Mouse (Mus musculus) heart, embryonic 15.5 days (tissue): Measurements from ENCODE around the gene 6820408C15Rik. TPM values are rescaled to one million over a fixed set of nuclear protein-coding genes. Genes with fewer than 3 reads are reported as not detected.
A peak's percentile ranks its signal among the peaks of the same experiment; 100 is the strongest.

ENCODE experiments used
- ATAC-seq: fragments of 200-750 bp; cut with Nextera tagmentation; replicated peaks from 2 replicates; pipeline ENCODE4 v1.8.0; 2017; ENCODE audit warnings: low read depth, moderate TSS enrichment; ENCODE audit not compliant: insufficient number of reproducible peaks, insufficient read depth, low FRiP score
- H3K27ac ChIP-seq: fragments of 300-500 bp; sonication (generic); 2 replicates; pipeline ENCODE4 v1.5.1; 2015; ENCODE audit warnings: mild to moderate bottlenecking, inconsistent platforms
- H3K27me3 ChIP-seq: fragments of 300-500 bp; sonication (generic); 2 replicates; pipeline ENCODE4 v1.6.1; 2015; ENCODE audit warnings: inconsistent platforms
- H3K36me3 ChIP-seq: fragments of 300-500 bp; sonication (generic); 2 replicates; pipeline ENCODE4 v1.6.1; 2015; ENCODE audit warnings: mild to moderate bottlenecking, inconsistent platforms
- H3K4me1 ChIP-seq: fragments of 300-500 bp; sonication (generic); replicated peaks from 2 replicates; pipeline ENCODE4 v1.6.1; 2015; ENCODE audit warnings: inconsistent platforms
- H3K4me2 ChIP-seq: fragments of 300-500 bp; sonication (generic); 2 replicates; pipeline ENCODE4 v1.6.1; 2015; ENCODE audit warnings: inconsistent platforms, mild to moderate bottlenecking, moderate library complexity
- H3K4me3 ChIP-seq: fragments of 300-500 bp; sonication (generic); 2 replicates; pipeline ENCODE4 v1.5.1; 2015; ENCODE audit warnings: mild to moderate bottlenecking, inconsistent platforms
- H3K9ac ChIP-seq: fragments of 300-500 bp; sonication (generic); 2 replicates; pipeline ENCODE4 v1.6.1; 2015; ENCODE audit warnings: mild to moderate bottlenecking, inconsistent platforms
- H3K9me3 ChIP-seq: fragments of 300-500 bp; sonication (generic); replicated peaks from 2 replicates; pipeline ENCODE4 v1.6.1; 2016; ENCODE audit warnings: inconsistent platforms
- WGBS: fragments of 180-500 bp; shearing (Covaris S2); methylation state at CpG from one replicate; pipeline ENCODE4 v1.1.7; 2015; ENCODE audit warnings: mixed read lengths; 5-methylcytosine and 5-hydroxymethylcytosine counted together
- polyA plus RNA-seq: library from polyadenylated mRNA; unstranded; fragments of >200 nt; fragmentation: Nextera tagmentation; extraction: Ambion mirVana; gene quantifications from 2 replicates; pipeline ENCODE4 v1.2.1, GENCODE M21; 2015

The 6820408C15Rik gene
- polyA plus RNA-seq, result 2.0 and 2.4 TPM in 2 replicates

GRCm38 (mm10) chr2:152415287-152415686, at the start of gene 6820408C15Rik:
6820408C15Rik (plus strand) TSS chr2:152415587.
- no peaks in the 10 kb centered on the region for H3K9me3 ChIP-seq
- ATAC-seq, result no peak
- no peaks in the 10 kb centered on the region for H3K27me3 ChIP-seq
- no peaks in the 10 kb centered on the region for H3K36me3 ChIP-seq
- peak within 1 kb of the TSS; percentile 70 for H3K4me2 ChIP-seq
- peak within 1 kb of the TSS; percentile 98 for H3K27ac ChIP-seq
- WGBS, result 18% methylated on average over 4 of the region's 4 CpGs
- H3K9ac ChIP-seq, result peak within 1 kb of the TSS; percentile 92
- H3K4me1 ChIP-seq, result peaks cover 30% of the 10 kb centered on the region
- peak within 1 kb of the TSS; percentile 80 for H3K4me3 ChIP-seq

- 62% methylated on average over 5 of the region's 5 CpGs for WGBS
- Histone ChIP-seq H3K9me3 (no peaks in the 10 kb centered on the region), H3K9ac (no peak overlapping the region), H3K4me3 (no peak overlapping the region), H3K36me3 (no peaks in the 10 kb centered on the region), H3K27me3 (0 out of 2 replicates have a peak, but pooled peaks cover 5% of the 10 kb centered on the region), H3K4me1 (peaks cover 8% of the 10 kb centered on the region), H3K4me2 (no peak overlapping the region), H3K27ac (no peak overlapping the region)
- ATAC-seq, result no peak
Observed at GRCm38 (mm10) chr2:152367917-152368316, 47.5 kb upstream of the 6820408C15Rik start.

GRCm38 (mm10) chr2:152368532-152369140, 46.8 kb upstream of the 6820408C15Rik start:
- ATAC-seq, result 0 out of 2 replicates have a peak, but pooled peaks have one; percentile 36
- Histone ChIP-seq H3K27ac (no peak overlapping the region), H3K4me3 (no peak overlapping the region), H3K36me3 (no peaks in the 10 kb centered on the region), H3K9me3 (no peaks in the 10 kb centered on the region), H3K27me3 (0 out of 2 replicates have a peak, but pooled peaks cover 5% of the 10 kb centered on the region), H3K4me1 (peaks cover 5% of the 10 kb centered on the region), H3K9ac (no peak overlapping the region), H3K4me2 (peak overlapping the region; percentile 35; the same call in 1 of the 2 replicates)
- WGBS, result 26% methylated on average over 14 of the region's 14 CpGs

- Histone ChIP-seq H3K9ac (no peak overlapping the region), H3K4me2 (no peak overlapping the region), H3K9me3 (no peaks in the 10 kb centered on the region), H3K4me3 (no peak overlapping the region), H3K27ac (no peak overlapping the region), H3K4me1 (peaks cover 14% of the 10 kb centered on the region), H3K36me3 (no peaks in the 10 kb centered on the region), H3K27me3 (peaks cover 29% of the 10 kb centered on the region)
- ATAC-seq, result no peak
- 72% methylated on average over 7 of the region's 7 CpGs for WGBS
Observed at GRCm38 (mm10) chr2:152372104-152372503, 43.3 kb upstream of the 6820408C15Rik start.

GRCm38 (mm10) chr2:152372661-152373060, 42.7 kb upstream of the 6820408C15Rik start:
- no peak for ATAC-seq
- H3K27me3 ChIP-seq, result peaks cover 32% of the 10 kb centered on the region
- WGBS, result 66% methylated on average over 4 of the region's 4 CpGs

GRCm38 (mm10) chr2:152373547-152373946, 41.8 kb upstream of the 6820408C15Rik start:
- H3K9ac ChIP-seq, result no peak overlapping the region
- no peaks in the 10 kb centered on the region for H3K9me3 ChIP-seq
- H3K4me2 ChIP-seq, result no peak overlapping the region
- ATAC-seq, result no peak
- 83% methylated on average over 9 of the region's 9 CpGs for WGBS
- H3K27me3 ChIP-seq, result peaks cover 32% of the 10 kb centered on the region
- no peak overlapping the region for H3K4me3 ChIP-seq
- no peaks in the 10 kb centered on the region for H3K36me3 ChIP-seq
- H3K4me1 ChIP-seq, result peaks cover 14% of the 10 kb centered on the region
- no peak overlapping the region for H3K27ac ChIP-seq

More at GRCm38 (mm10) chr2:152372661-152373060, 42.7 kb upstream of the 6820408C15Rik start:
- no peak overlapping the region for H3K4me2 ChIP-seq
- H3K4me1 ChIP-seq, result peaks cover 14% of the 10 kb centered on the region
- H3K27ac ChIP-seq, result no peak overlapping the region
- no peak overlapping the region for H3K9ac ChIP-seq
- no peaks in the 10 kb centered on the region for H3K9me3 ChIP-seq
- no peaks in the 10 kb centered on the region for H3K36me3 ChIP-seq
- no peak overlapping the region for H3K4me3 ChIP-seq

- H3K4me3 ChIP-seq, result no peak overlapping the region
- peaks cover 27% of the 10 kb centered on the region for H3K27me3 ChIP-seq
- peak overlapping the region; percentile 25; the same call in 1 of the 2 replicates for H3K9ac ChIP-seq
- H3K36me3 ChIP-seq, result no peaks in the 10 kb centered on the region
- H3K4me2 ChIP-seq, result peak overlapping the region; percentile 42
- H3K27ac ChIP-seq, result no peak overlapping the region
- H3K4me1 ChIP-seq, result peaks cover 14% of the 10 kb centered on the region
- ATAC-seq, result 0 out of 2 replicates have a peak, but pooled peaks have one; percentile 38
- WGBS, result 11% methylated on average over 21 of the region's 21 CpGs
- H3K9me3 ChIP-seq, result no peaks in the 10 kb centered on the region
Observed at GRCm38 (mm10) chr2:152375652-152376344, 39.6 kb upstream of the 6820408C15Rik start.

GRCm38 (mm10) chr2:152376345-152376741, 39.0 kb upstream of the 6820408C15Rik start, which contains the start of gene Nrsn2:
Nrsn2 (minus strand) TSS chr2:152376638.
- ATAC-seq, result no peak
- Histone ChIP-seq H3K36me3 (no peaks in the 10 kb centered on the region), H3K4me3 (peak within 1 kb of the TSS; percentile 7; the same call in 1 of the 2 replicates), H3K4me2 (peak within 1 kb of the TSS; percentile 42), H3K4me1 (peaks cover 14% of the 10 kb centered on the region), H3K9ac (peak within 1 kb of the TSS; percentile 25; the same call in 1 of the 2 replicates), H3K9me3 (no peaks in the 10 kb centered on the region), H3K27me3 (peaks cover 27% of the 10 kb centered on the region), H3K27ac (no peak within 1 kb of the TSS)
- 5% methylated on average over 16 of the region's 16 CpGs for WGBS

- H3K4me2 ChIP-seq, result no peak overlapping the region
- H3K36me3 ChIP-seq, result no peaks in the 10 kb centered on the region
- H3K9me3 ChIP-seq, result no peaks in the 10 kb centered on the region
- no peak overlapping the region for H3K4me3 ChIP-seq
- no peaks in the 10 kb centered on the region; the same call in 1 of the 2 replicates for H3K4me1 ChIP-seq
- no peak overlapping the region for H3K27ac ChIP-seq
- no peaks in the 10 kb centered on the region for H3K27me3 ChIP-seq
- no peak for ATAC-seq
- H3K9ac ChIP-seq, result no peak overlapping the region
- 84% methylated on average over 4 of the region's 4 CpGs for WGBS
Observed at GRCm38 (mm10) chr2:152384191-152384590, 31.2 kb upstream of the 6820408C15Rik start.

GRCm38 (mm10) chr2:152392786-152393185, 22.6 kb upstream of the 6820408C15Rik start:
- H3K9me3 ChIP-seq, result no peaks in the 10 kb centered on the region
- H3K4me3 ChIP-seq, result no peak overlapping the region
- ATAC-seq, result no peak
- H3K27me3 ChIP-seq, result no peaks in the 10 kb centered on the region
- peaks cover 29% of the 10 kb centered on the region for H3K4me1 ChIP-seq
- H3K36me3 ChIP-seq, result 0 out of 2 replicates have a peak, but pooled peaks cover 4% of the 10 kb centered on the region
- WGBS, result 16% methylated on average over 3 of the region's 3 CpGs
- H3K27ac ChIP-seq, result no peak overlapping the region
- no peak overlapping the region for H3K4me2 ChIP-seq
- H3K9ac ChIP-seq, result no peak overlapping the region

GRCm38 (mm10) chr2:152393225-152394017, 22.0 kb upstream of the 6820408C15Rik start:
- H3K27ac ChIP-seq, result peak overlapping the region; percentile 100
- H3K4me3 ChIP-seq, result peak overlapping the region; percentile 87; the same call in 1 of the 2 replicates
- H3K27me3 ChIP-seq, result no peaks in the 10 kb centered on the region
- H3K36me3 ChIP-seq, result 0 out of 2 replicates have a peak, but pooled peaks cover 4% of the 10 kb centered on the region
- 0 out of 2 replicates have a peak overlapping the region, but pooled peaks have one; percentile 9 for H3K9ac ChIP-seq
- H3K4me1 ChIP-seq, result peaks cover 30% of the 10 kb centered on the region
- H3K9me3 ChIP-seq, result no peaks in the 10 kb centered on the region
- WGBS, result 49% methylated on average over 9 of the region's 9 CpGs
- peak overlapping the region; percentile 89 for H3K4me2 ChIP-seq
- ATAC-seq, result no peak
